Mouse (Mus musculus): ENCODE data around the gene Akt3. TPM values are rescaled to one million over a fixed set of nuclear protein-coding genes. Genes with fewer than 3 reads are reported as not detected.

Akt3 gene
- total RNA-seq, 1 experiment from 2014 or later: 33.5 TPM

GRCm38 (mm10) chr1:176980801-176981400 is 277.1 kb downstream of the Akt3 start:
- no peak for DNase-seq

GRCm38 (mm10) chr1:176980140-176980539 is 277.9 kb downstream of the Akt3 start:
- no peak for DNase-seq

- no peak for DNase-seq
These were observed 278.8 kb downstream of the Akt3 start for GRCm38 (mm10) chr1:176979235-176979634.

- DNase-seq: no peak
These were observed 284.5 kb downstream of the Akt3 start for GRCm38 (mm10) chr1:176973356-176974088.

GRCm38 (mm10) chr1:176971479-176971797 is 286.6 kb downstream of the Akt3 start:
- DNase-seq: no peak

GRCm38 (mm10) chr1:176970635-176971478 is 287.1 kb downstream of the Akt3 start:
- no peak for DNase-seq

Other genes with a start within 250 kb of the Akt3 start
- gene Zbtb18, start 184.1 kb upstream of the Akt3 start, total RNA-seq (2021): 25.8 and 30.3 TPM in 2 replicates